ENCODE assay signal across 14 mouse cellular contexts in genomic region chr5:26911965-26912364, GRCm38 (mm10).
"Had no signal": no experiment of that assay in that cellular context is flagged by ENCODE, and none has a peak within 500 bp of the region (broad histone marks: within the 10 kb centered on the region; RNA-seq: fewer than 3 reads in every experiment).

No protein-coding gene starts in this region.

- ATAC-seq: liver, postnatal 0 days; lung, postnatal 0 days; midbrain, embryonic 15.5 days had no signal

- DNase-seq: liver, postnatal 0 days; lung, adult 2 months; lung, postnatal 14 days; lung, postnatal 36 days; right cerebral cortex, postnatal 14 days; thymus, adult 2 months; thymus, postnatal 25 days; thymus, postnatal 4 days had no signal

- H3K9me3 ChIP-seq: lung, embryonic 15.5 days; midbrain, embryonic 13.5 days; midbrain, embryonic 15.5 days; neural tube, embryonic 12.5 days; stomach, embryonic 15.5 days had no signal

- H3K36me3 ChIP-seq: lung, embryonic 15.5 days; midbrain, embryonic 13.5 days; midbrain, embryonic 15.5 days; neural tube, embryonic 12.5 days; stomach, embryonic 15.5 days had no signal

- H3K4me3 ChIP-seq: lung, embryonic 15.5 days; midbrain, embryonic 13.5 days; midbrain, embryonic 15.5 days; neural tube, embryonic 12.5 days; stomach, embryonic 15.5 days had no signal

- H3K27me3 ChIP-seq: lung, embryonic 15.5 days; midbrain, embryonic 13.5 days; midbrain, embryonic 15.5 days; neural tube, embryonic 12.5 days; stomach, embryonic 15.5 days had no signal

- H3K4me1 ChIP-seq: lung, embryonic 15.5 days; neural tube, embryonic 12.5 days; stomach, embryonic 15.5 days had no signal
